Mouse (Mus musculus) lung, postnatal 0 days (tissue): ENCODE measurements at regions not wholly inside any gene's neighbourhood (a gene's known extent, or its start where the extent isn't known, plus 50 kb on each side); places are given as distances from the start of the nearest gene placed in this dataset.

Source experiments
- CTCF ChIP-seq: IDR thresholded peaks from 2 replicates; pipeline ENCODE4 v1.5.1; 2016; ENCODE audit warnings: antibody characterized with exemption, mild to moderate bottlenecking
- EP300 ChIP-seq: IDR thresholded peaks from 2 replicates; pipeline ENCODE4 v1.6.1; 2016; ENCODE audit warnings: antibody characterized with exemption, mild to moderate bottlenecking, control low read depth

DNA sequence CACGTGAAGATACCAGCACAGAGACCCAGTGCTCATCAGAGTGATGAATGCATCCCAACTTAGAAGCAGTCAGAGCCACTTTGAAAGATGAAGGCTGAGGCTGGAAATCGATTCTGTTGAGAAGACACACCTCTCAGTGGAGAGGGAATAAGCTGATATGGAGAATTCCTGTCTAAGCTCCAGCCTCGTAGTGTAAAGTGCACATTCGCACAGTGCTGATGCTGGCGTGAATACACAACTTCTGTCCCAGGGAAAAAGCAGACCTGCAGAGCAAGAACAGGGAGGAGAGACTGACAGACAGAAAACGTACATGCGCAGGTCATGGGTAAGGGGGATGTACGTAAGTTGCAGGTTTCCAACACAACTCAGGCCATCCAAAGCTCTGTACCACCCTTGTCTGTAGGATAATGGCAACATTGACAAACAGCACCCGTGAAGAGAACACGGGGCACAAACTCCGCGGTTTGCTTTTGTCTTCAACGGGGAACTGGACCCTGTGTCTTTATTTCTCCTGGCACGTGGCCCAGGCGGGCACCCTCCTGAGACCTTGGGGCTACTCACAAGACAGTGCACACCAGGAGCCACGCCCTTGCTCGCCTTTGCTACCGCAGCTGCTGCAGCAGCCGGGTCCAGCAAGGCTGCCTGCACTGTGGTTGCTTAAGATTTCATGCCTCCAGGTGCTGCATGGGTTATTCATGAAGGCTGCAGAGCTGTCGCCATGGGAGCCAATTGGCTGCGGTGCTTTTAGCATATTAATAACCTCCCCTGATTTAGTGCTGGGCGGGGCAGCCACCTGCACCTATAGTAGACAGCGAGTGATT is 434.3 kb downstream of the Cmpk2 start:
- TF ChIP-seq CTCF = no peak
- TF ChIP-seq EP300 = no peak
